Mouse (Mus musculus): ENCODE data around the gene Slc1a2. TPM values are rescaled to one million over a fixed set of nuclear protein-coding genes. Genes with fewer than 3 reads are reported as not detected.

The Slc1a2 gene
- total and polyA plus RNA-seq, 2 experiments from 2014 or later, result 18.4 to 82.0 TPM

GRCm38 (mm10) chr2:102805761-102806496 lies 147.5 kb downstream of the Slc1a2 start:
- Histone ChIP-seq H3K27me3 (ENCODE audit: insufficient read depth, low read length) (no peaks in the 10 kb centered on the region), H3K4me3 (ENCODE audit: low read depth, low read length) (no peak overlapping the region), H3K4me2 (ENCODE audit: low read depth) (no peak overlapping the region), H3K4me1 (ENCODE audit: insufficient read depth) (no peaks in the 10 kb centered on the region), H3K36me3 (ENCODE audit: insufficient read depth) (no peaks in the 10 kb centered on the region), H3K9ac (no peak overlapping the region), H3K9me3 (ENCODE audit: low read length) (no peaks in the 10 kb centered on the region), H3K27ac (ENCODE audit: low read depth, low read length) (no peak overlapping the region)
- no peak for ATAC-seq
- no peak for TF ChIP-seq CTCF (IDR thresholded peaks at IDR 0.05; ENCODE audit: low read depth)
- DNase-seq, result no peak
- 91% methylated on average over 4 of the region's 4 CpGs for WGBS

GRCm38 (mm10) chr2:102807633-102808032 lies 149.2 kb downstream of the Slc1a2 start:
- Histone ChIP-seq H3K4me1 (ENCODE audit: insufficient read depth) (no peaks in the 10 kb centered on the region), H3K36me3 (ENCODE audit: insufficient read depth) (no peaks in the 10 kb centered on the region), H3K4me2 (ENCODE audit: low read depth) (no peak overlapping the region), H3K4me3 (ENCODE audit: low read depth, low read length) (no peak overlapping the region), H3K9ac (no peak overlapping the region), H3K27ac (ENCODE audit: low read depth, low read length) (no peak overlapping the region), H3K27me3 (ENCODE audit: insufficient read depth, low read length) (no peaks in the 10 kb centered on the region), H3K9me3 (ENCODE audit: low read length) (no peaks in the 10 kb centered on the region)
- DNase-seq (peak; percentile 73), ATAC-seq (peak; percentile 85)
- 54% methylated on average over 3 of the region's 3 CpGs for WGBS
- peak; percentile 24; the same call in 1 of the 2 replicates for TF ChIP-seq CTCF (IDR thresholded peaks at IDR 0.05; ENCODE audit: low read depth)

DNA sequence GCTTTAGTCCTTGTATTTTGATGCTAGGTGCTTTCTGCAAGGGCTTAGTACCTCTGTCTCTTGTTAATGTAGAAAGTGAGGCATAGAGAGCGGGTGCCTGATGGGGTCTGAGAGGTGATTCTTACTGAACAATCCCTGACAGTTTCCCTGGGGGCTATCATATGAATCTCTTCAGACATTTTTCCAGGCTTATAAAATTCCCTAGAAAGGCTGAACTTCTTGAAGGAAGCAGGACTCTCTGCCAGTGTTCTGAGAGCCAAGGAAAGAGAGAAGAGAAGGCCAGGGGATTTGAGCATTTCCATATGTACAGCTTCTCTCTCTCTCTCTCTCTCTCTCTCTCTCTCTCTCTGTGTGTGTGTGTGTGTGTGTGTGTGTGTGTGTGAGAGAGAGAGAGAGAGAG lies 151.0 kb downstream of the Slc1a2 start:
- 83% methylated on average over 1 of the region's 1 CpGs for WGBS
- no peak for DNase-seq
- Histone ChIP-seq H3K4me1 (ENCODE audit: insufficient read depth) (no peaks in the 10 kb centered on the region), H3K27me3 (ENCODE audit: insufficient read depth, low read length) (no peaks in the 10 kb centered on the region), H3K27ac (ENCODE audit: low read depth, low read length) (no peak overlapping the region), H3K4me3 (ENCODE audit: low read depth, low read length) (no peak overlapping the region), H3K9me3 (ENCODE audit: low read length) (no peaks in the 10 kb centered on the region), H3K9ac (no peak overlapping the region), H3K36me3 (ENCODE audit: insufficient read depth) (no peaks in the 10 kb centered on the region), H3K4me2 (ENCODE audit: low read depth) (no peak overlapping the region)
- ATAC-seq, result no peak
- no peak for TF ChIP-seq CTCF (IDR thresholded peaks at IDR 0.05; ENCODE audit: low read depth)

DNA sequence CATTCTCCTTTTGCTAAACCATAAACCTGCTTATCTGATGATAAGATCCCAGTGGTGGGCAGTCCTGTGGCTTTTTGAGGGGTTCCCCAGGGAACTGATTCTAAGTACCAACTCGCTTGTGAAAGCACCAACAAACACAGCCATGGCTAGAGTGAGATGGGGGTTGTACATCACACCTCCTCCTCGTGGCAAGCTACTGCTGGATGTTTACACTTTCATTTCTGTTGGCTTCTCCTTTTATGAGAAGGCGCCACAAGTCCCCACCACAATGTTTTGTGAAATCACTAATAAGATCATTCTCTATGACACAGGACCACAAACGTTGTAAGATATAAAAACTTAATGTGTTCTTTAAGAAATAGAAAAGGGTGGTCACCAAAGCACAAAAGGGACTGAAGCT lies 154.3 kb downstream of the Slc1a2 start:
- H3K27me3 ChIP-seq (ENCODE audit: insufficient read depth, low read length), result no peaks in the 10 kb centered on the region
- H3K4me3 ChIP-seq (ENCODE audit: low read depth, low read length), result no peak overlapping the region
- DNase-seq (no peak), ATAC-seq (no peak)
- 73% methylated on average over 4 of the region's 4 CpGs for WGBS
- no peak for TF ChIP-seq CTCF (IDR thresholded peaks at IDR 0.05; ENCODE audit: low read depth)
- no peaks in the 10 kb centered on the region for H3K9me3 ChIP-seq (ENCODE audit: low read length)
- H3K9ac ChIP-seq, result no peak overlapping the region
- H3K36me3 ChIP-seq (ENCODE audit: insufficient read depth), result no peaks in the 10 kb centered on the region
- H3K27ac ChIP-seq (ENCODE audit: low read depth, low read length), result no peak overlapping the region
- H3K4me2 ChIP-seq (ENCODE audit: low read depth), result no peak overlapping the region
- no peaks in the 10 kb centered on the region for H3K4me1 ChIP-seq (ENCODE audit: insufficient read depth)

GRCm38 (mm10) chr2:102815289-102815809 lies 156.9 kb downstream of the Slc1a2 start:
- Histone ChIP-seq H3K4me3 (ENCODE audit: low read depth, low read length) (no peak overlapping the region), H3K9ac (no peak overlapping the region), H3K4me1 (ENCODE audit: insufficient read depth) (no peaks in the 10 kb centered on the region), H3K4me2 (ENCODE audit: low read depth) (no peak overlapping the region), H3K27me3 (ENCODE audit: insufficient read depth, low read length) (no peaks in the 10 kb centered on the region), H3K27ac (ENCODE audit: low read depth, low read length) (no peak overlapping the region), H3K9me3 (ENCODE audit: low read length) (no peaks in the 10 kb centered on the region), H3K36me3 (ENCODE audit: insufficient read depth) (no peaks in the 10 kb centered on the region)
- no peak for DNase-seq
- 83% methylated on average over 6 of the region's 6 CpGs for WGBS
- ATAC-seq, result no peak
- TF ChIP-seq CTCF (IDR thresholded peaks at IDR 0.05; ENCODE audit: low read depth), result no peak

DNA sequence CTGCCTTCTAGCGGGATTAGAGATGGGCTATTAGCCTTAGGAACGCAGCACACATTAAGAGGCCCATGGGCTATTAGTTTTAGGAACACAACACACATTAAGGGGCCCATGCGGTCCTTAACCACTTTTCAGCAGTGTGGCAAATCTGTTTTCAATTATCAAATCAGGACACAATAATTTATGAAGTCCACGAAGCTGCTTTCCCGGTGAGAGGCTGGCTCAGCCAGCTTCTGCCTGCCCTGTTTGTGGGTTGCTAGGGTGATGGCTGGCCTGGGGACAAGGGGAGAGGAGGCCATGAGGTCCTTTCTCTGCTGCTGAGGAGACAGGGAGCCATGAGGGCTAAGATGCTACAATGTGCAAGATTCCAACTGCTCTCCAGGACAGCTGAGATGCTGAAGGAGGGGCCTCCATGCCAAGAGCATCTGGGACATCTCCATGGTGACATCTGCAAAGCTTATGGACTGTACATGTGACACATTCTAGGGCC lies 161.8 kb downstream of the Slc1a2 start:
- DNase-seq (peak; percentile 26), ATAC-seq (peak; percentile 73)
- Histone ChIP-seq H3K27ac (ENCODE audit: low read depth, low read length) (no peak overlapping the region), H3K36me3 (ENCODE audit: insufficient read depth) (no peaks in the 10 kb centered on the region), H3K9me3 (ENCODE audit: low read length) (no peaks in the 10 kb centered on the region), H3K4me3 (ENCODE audit: low read depth, low read length) (no peak overlapping the region), H3K9ac (no peak overlapping the region), H3K27me3 (ENCODE audit: insufficient read depth, low read length) (no peaks in the 10 kb centered on the region), H3K4me1 (ENCODE audit: insufficient read depth) (no peaks in the 10 kb centered on the region), H3K4me2 (ENCODE audit: low read depth) (no peak overlapping the region)
- 62% methylated on average over 5 of the region's 5 CpGs for WGBS
- no peak for TF ChIP-seq CTCF (IDR thresholded peaks at IDR 0.05; ENCODE audit: low read depth)

GRCm38 (mm10) chr2:102820790-102821189 lies 162.3 kb downstream of the Slc1a2 start:
- WGBS, result 76% methylated on average over 8 of the region's 8 CpGs

More at GRCm38 (mm10) chr2:102820790-102821189, 162.3 kb downstream of the Slc1a2 start:
- no peaks in the 10 kb centered on the region for H3K4me1 ChIP-seq (ENCODE audit: insufficient read depth)
- no peak overlapping the region for H3K27ac ChIP-seq (ENCODE audit: low read depth, low read length)
- H3K9me3 ChIP-seq (ENCODE audit: low read length), result no peaks in the 10 kb centered on the region
- H3K9ac ChIP-seq, result no peak overlapping the region
- H3K4me2 ChIP-seq (ENCODE audit: low read depth), result no peak overlapping the region
- TF ChIP-seq CTCF (IDR thresholded peaks at IDR 0.05; ENCODE audit: low read depth), result no peak
- H3K4me3 ChIP-seq (ENCODE audit: low read depth, low read length), result no peak overlapping the region
- no peaks in the 10 kb centered on the region for H3K36me3 ChIP-seq (ENCODE audit: insufficient read depth)
- ATAC-seq (no peak; the same call in 1 of the 2 replicates), DNase-seq (no peak)
- no peaks in the 10 kb centered on the region for H3K27me3 ChIP-seq (ENCODE audit: insufficient read depth, low read length)

Measured in forebrain, postnatal 0 days (tissue).